Mouse (Mus musculus) neutrophil, adult 59 days (primary cell): ENCODE data around the gene Gm3047. TPM values are rescaled to one million over a fixed set of nuclear protein-coding genes. Genes with fewer than 3 reads are reported as not detected.

Experiments
- total RNA-seq, 2 experiments: library from RNA; stranded (reverse); gene quantifications; 1 replicate in 1 of 2; 2 replicates in 1 of 2; pipeline ENCODE4 v1.2.4; 2023

Gene Gm3047
- total RNA-seq, result not detected

DNA sequence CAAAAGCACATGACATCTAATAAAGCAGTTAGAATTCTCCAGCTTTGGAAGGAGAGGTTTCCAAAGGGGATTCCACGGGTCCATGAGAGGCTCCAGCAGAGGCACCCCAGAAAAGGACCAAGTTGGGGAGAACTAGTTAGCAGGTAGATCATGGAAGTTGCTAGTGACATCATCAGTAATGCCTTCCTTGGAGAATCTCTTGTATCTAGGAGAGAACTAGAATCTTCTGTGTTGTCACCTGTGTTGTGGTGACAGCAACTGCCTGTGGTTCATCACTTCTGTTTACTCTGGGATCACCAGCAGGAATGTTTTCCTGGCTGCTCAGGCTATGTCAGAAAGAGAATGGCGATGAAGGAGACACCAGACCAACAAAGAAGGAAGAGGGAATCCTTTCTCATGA, at the start of gene Gm3047:
Gene Gm3047 (plus strand): TSS at position 301 of the 400 bp plus-strand sequence.

Other genes starting within 250 kb of the Gm3047 start
- not detected for gene Gm3149, start 238.1 kb upstream of the Gm3047 start, total RNA-seq
- gene 2610042L04Rik, start 220.6 kb upstream of the Gm3047 start, total RNA-seq, result not detected
- gene Gm3159, start 157.9 kb upstream of the Gm3047 start, total RNA-seq, result not detected
- gene Gm3164, start 140.0 kb upstream of the Gm3047 start, total RNA-seq, result not detected
- gene Gm3173, start 124.4 kb upstream of the Gm3047 start, total RNA-seq, result not detected
- gene Gm3182, start 73.7 kb upstream of the Gm3047 start, total RNA-seq, result not detected
- not detected for gene Gm8159, start 76.9 kb downstream of the Gm3047 start, total RNA-seq
- gene Gm3239, start 108.8 kb downstream of the Gm3047 start, total RNA-seq, result not detected
- not detected for gene Gm7876, start 153.8 kb downstream of the Gm3047 start, total RNA-seq
- gene Gm3252, start 171.4 kb downstream of the Gm3047 start, total RNA-seq, result not detected
- gene Gm9602, start 220.9 kb downstream of the Gm3047 start, total RNA-seq, result not detected